Mouse (Mus musculus): Measurements from ENCODE around the gene Prkd3. TPM values are rescaled to one million over a fixed set of nuclear protein-coding genes. Genes with fewer than 3 reads are reported as not detected.

The Prkd3 gene
- 2.6 and 3.2 TPM in 2 replicates for polyA plus RNA-seq (2021; fragmentation: Nextera tagmentation)
- long read RNA-seq, experiment 1, full-length matches to known transcripts: 2 of 10 reads
- long read RNA-seq, experiment 1, partial matches to known transcripts: 3 of 10 reads
- long read RNA-seq, experiment 1, other reads (novel, unspliced or antisense): 5 of 10 reads
- long read RNA-seq, experiment 2, full-length matches to known transcripts: 30 of 44 reads
- long read RNA-seq, experiment 2, partial matches to known transcripts: 11 of 44 reads
- long read RNA-seq, experiment 2, other reads (novel, unspliced or antisense): 3 of 44 reads

DNA sequence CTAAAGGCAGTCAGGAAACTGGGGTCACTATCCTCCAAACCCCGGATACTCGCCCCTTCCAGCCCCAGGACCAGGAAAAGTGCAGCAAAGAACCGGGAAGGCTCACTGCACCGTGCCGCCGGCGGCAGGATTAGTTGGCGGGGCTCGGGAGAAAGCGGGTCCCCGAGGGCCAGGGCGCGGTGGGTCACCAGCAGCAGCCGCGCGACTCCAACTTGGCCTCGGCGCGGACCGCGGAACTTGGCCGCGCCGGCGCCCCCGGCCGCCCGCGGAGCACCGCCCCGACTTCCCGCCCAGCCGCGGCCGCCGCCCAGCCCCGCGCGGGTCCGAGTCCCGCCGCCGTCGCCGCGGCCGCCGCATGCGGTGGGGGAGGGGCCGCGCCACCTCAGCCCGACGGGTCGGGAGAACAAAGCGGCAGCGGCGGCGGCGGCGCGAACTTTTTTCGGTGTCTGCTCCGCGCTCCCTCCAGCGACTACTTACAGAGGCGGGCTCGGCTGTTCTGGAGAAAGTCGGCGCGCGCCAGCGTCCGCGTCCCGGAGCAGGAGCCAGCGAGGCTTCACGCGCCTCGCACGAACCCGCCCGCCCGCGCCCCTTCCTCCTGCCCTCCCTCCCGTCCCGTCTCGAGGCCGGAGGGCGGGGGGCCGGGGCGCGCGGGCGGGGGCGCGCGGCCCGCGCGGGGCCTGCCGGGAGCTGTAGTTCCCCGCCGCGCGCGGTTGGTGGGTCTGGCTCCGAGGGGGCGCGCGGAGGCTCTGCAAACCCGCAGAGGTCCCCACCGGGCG is at the start of gene Prkd3:
Prkd3 (minus strand) TSS at position 609 of the 776 bp plus-strand sequence.

DNA sequence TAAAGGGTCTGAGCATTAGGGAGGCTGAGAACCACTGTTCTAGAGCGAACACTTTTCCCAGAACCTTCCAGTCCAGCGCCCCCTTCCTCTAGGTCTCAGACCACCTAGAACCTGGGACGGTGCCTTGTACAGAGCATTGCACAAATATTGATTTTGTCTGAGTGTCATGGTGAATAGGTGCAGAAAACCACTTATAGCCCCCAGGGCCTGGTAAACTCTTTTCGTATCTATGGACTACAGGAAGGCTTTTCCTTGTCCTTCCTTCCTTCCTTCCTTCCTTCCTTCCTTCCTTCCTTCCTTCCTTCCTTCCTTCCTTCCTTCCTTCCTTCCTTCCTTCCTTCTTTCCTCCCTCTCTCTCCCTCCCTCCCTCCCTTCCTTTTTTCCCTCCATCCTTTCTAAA is 31.0 kb upstream of the Prkd3 start, which contains the start of gene Qpct:
Qpct (plus strand) TSS at position 301 of the 400 bp plus-strand sequence.

DNA sequence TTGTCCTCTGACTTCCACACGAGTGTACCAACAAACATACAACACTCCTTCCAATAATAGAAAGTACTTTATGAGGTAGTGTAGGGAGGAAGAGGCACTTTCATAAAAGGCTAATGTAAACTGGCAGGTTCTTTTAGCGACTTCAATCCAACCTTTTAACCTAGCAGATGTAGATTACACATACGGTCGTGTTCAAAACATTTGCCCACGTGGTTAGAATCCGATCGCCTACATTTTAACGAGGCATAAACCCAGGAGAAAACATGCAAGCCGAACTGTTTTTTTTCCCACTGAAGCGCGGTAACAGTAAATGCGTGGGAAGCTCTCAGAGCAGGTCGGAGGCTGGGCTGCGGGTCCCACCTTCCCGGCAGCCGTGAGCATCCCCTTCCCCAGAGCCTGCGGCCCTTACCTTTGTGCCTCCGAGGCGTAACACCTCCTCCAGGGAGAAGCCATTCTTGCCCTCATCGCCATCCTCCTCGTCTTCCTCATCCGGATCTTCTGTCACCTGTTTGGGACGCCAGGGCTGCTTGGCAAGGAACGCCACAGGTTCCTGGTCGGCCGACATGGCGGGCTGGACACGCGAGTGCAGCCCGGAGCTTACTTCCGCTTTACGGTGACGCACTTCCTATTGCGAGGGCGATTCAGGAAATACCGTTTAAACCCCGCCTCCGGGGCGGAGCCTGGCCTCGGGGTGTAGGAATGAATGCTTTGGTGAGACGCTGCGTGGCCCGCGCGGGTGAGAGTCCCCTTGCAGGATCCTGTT is 84.0 kb downstream of the Prkd3 start, which contains the start of the genes Cebpz and Ndufaf7:
Cebpz (minus strand) TSS at position 601 of the 763 bp plus-strand sequence.
Ndufaf7 (plus strand) TSS at position 671 of the 763 bp plus-strand sequence.

DNA sequence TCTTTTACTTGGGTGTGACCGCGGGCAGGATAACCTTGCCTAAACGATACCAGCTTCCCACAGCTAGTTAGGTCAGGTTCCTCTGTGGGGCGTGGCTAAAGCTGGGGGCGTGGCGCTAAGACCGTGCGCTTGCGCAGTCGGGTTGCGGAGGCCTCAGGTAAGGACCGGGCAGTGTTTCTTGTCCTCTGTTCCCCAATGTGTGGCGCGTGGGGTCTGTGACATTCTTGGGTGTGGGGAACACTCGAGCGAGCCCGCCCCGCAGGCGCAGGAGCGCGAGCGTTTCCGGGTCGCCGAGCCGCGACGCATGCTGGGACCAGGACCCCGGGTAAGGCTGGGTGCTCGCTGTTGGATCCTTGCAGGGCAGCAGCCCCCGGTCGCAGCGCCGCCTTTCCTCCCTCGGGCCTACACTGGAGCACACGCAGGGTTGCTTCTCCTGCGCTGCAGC is 104.2 kb downstream of the Prkd3 start, which contains the start of gene Cebpzos:
Cebpzos (plus strand) TSS at position 132 of the 445 bp plus-strand sequence.

DNA sequence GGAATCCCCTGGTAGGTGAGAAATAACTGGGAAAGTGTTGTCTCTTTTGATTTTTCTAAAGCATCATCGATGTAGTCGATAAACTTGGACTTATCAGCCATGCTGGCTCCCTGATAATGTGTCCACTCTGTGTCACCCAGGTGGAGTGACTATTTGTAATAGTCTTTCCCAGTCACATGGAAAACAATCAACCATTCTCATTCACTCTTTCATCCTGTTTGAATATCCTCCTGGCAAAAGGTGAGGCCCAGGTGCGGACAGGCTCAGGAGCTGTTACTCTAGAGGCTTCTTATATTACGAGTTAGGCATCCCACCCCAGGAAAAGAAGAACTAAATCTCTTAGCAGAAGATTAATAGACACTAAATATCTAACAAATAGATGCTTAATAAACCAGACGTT is 113.7 kb downstream of the Prkd3 start, which contains the start of gene Sult6b1:
Sult6b1 (minus strand) TSS at position 101 of the 400 bp plus-strand sequence.

Other genes with a start within 250 kb of the Prkd3 start
- gene Heatr5b, start 185.5 kb downstream of the Prkd3 start, polyA plus RNA-seq (2021; fragmentation: Nextera tagmentation): 8.9 and 9.9 TPM in 2 replicates
- gene Gpatch11, start 185.2 kb downstream of the Prkd3 start, polyA plus RNA-seq (2021; fragmentation: Nextera tagmentation): 40.6 and 49.8 TPM in 2 replicates
- gene Eif2ak2, start 138.2 kb downstream of the Prkd3 start, polyA plus RNA-seq (2021; fragmentation: Nextera tagmentation): 2.3 and 4.0 TPM in 2 replicates
- 0.23 TPM in 1 of 2 replicates, not detected in the other for gene Sult6b1, start 113.8 kb downstream of the Prkd3 start, polyA plus RNA-seq (2021; fragmentation: Nextera tagmentation)
- gene Cebpzos, start 104.3 kb downstream of the Prkd3 start, polyA plus RNA-seq (2021; fragmentation: Nextera tagmentation): 150 and 187 TPM in 2 replicates
- gene Cebpz, start 83.8 kb downstream of the Prkd3 start, polyA plus RNA-seq (2021; fragmentation: Nextera tagmentation): 20.8 and 26.1 TPM in 2 replicates
- 80.5 and 86.7 TPM in 2 replicates for gene Ndufaf7, start 83.7 kb downstream of the Prkd3 start, polyA plus RNA-seq (2021; fragmentation: Nextera tagmentation)
- gene Qpct, start 31.1 kb upstream of the Prkd3 start, polyA plus RNA-seq (2021; fragmentation: Nextera tagmentation): 16.8 and 18.3 TPM in 2 replicates